Mouse (Mus musculus) hindbrain, embryonic 11.5 days (tissue): ENCODE data around the gene Tbc1d5. TPM values are rescaled to one million over a fixed set of nuclear protein-coding genes. Genes with fewer than 3 reads are reported as not detected.

Source experiments
- ATAC-seq: fragments of 200-750 bp; cut with Nextera tagmentation; 2 replicates; pipeline ENCODE4 v1.8.0; 2017; ENCODE audit warnings: mild to moderate bottlenecking, moderate TSS enrichment, moderate library complexity; ENCODE audit not compliant: low FRiP score
- DNase-seq: peaks from one replicate; pipeline ENCODE4 v3.0.0-alpha.2; 2015; ENCODE audit warnings: low spot score
- H3K27ac ChIP-seq: fragments of 300-500 bp; sonication (generic); 2 replicates; pipeline ENCODE4 v1.5.1; 2014; ENCODE audit warnings: mild to moderate bottlenecking, low read depth, low read length
- H3K27me3 ChIP-seq: fragments of 300-500 bp; sonication (generic); 2 replicates; pipeline ENCODE4 v1.6.1; 2014; ENCODE audit warnings: mild to moderate bottlenecking, low read length, moderate library complexity, mixed read lengths; ENCODE audit not compliant: control insufficient read depth, insufficient read depth
- H3K36me3 ChIP-seq: fragments of 300-500 bp; sonication (generic); 2 replicates; pipeline ENCODE4 v1.6.1; 2014; ENCODE audit warnings: mild to moderate bottlenecking, low read length, moderate library complexity, mixed read lengths; ENCODE audit not compliant: control insufficient read depth, insufficient read depth
- H3K4me1 ChIP-seq: fragments of 300-500 bp; sonication (generic); replicated peaks from 2 replicates; pipeline ENCODE4 v1.6.1; 2014; ENCODE audit warnings: low read length, mixed read lengths; ENCODE audit not compliant: control insufficient read depth, insufficient read depth
- H3K4me2 ChIP-seq: fragments of 300-500 bp; sonication (generic); replicated peaks from 2 replicates; pipeline ENCODE4 v1.6.1; 2014; ENCODE audit warnings: mild to moderate bottlenecking, low read depth, low read length
- H3K4me3 ChIP-seq: fragments of 300-500 bp; sonication (generic); 2 replicates; pipeline ENCODE4 v1.5.1; 2014; ENCODE audit warnings: low read depth, low read length
- H3K9ac ChIP-seq: fragments of 300-500 bp; sonication (generic); 2 replicates; pipeline ENCODE4 v1.6.1; 2014; ENCODE audit warnings: low read depth, low read length
- H3K9me3 ChIP-seq: fragments of 300-500 bp; sonication (generic); 2 replicates; pipeline ENCODE4 v1.6.1; 2016; ENCODE audit warnings: low read length; ENCODE audit not compliant: control insufficient read depth
- WGBS: fragments of 180-500 bp; shearing (Covaris S2); extraction: QIAGEN DNeasy Blood & Tissue Kit; methylation state at CpG from one replicate; pipeline ENCODE4 v1.1.7; 2014; 5-methylcytosine and 5-hydroxymethylcytosine counted together
- polyA plus RNA-seq: library from polyadenylated mRNA; unstranded; fragments of >200 nt; fragmentation: Nextera tagmentation; extraction: Ambion mirVana; gene quantifications from 2 replicates; pipeline ENCODE4 v1.2.1, GENCODE M21; 2014

Gene Tbc1d5
- polyA plus RNA-seq, 1 experiment from 2014 or later, result 10.8 TPM

- 70% methylated on average over 7 of the region's 7 CpGs for WGBS
- no peaks in the 10 kb centered on the region for H3K36me3 ChIP-seq
- no peaks in the 10 kb centered on the region for H3K27me3 ChIP-seq
- H3K4me1 ChIP-seq, result no peaks in the 10 kb centered on the region
- H3K9ac ChIP-seq, result no peak overlapping the region
- H3K4me2 ChIP-seq, result no peak overlapping the region
- H3K4me3 ChIP-seq, result no peak overlapping the region
- peak; percentile 8 for DNase-seq
- H3K27ac ChIP-seq, result no peak overlapping the region
- ATAC-seq, result no peak
- no peaks in the 10 kb centered on the region for H3K9me3 ChIP-seq
Observed at GRCm38 (mm10) chr17:50684960-50685645, 494.0 kb downstream of the Tbc1d5 start.
